Mouse (Mus musculus): Measurements from ENCODE around the gene Ikzf3. TPM values are rescaled to one million over a fixed set of nuclear protein-coding genes. Genes with fewer than 3 reads are reported as not detected.

Ikzf3 gene
- polyA plus RNA-seq, 1 experiment from 2014 or later: 0.13 TPM

DNA sequence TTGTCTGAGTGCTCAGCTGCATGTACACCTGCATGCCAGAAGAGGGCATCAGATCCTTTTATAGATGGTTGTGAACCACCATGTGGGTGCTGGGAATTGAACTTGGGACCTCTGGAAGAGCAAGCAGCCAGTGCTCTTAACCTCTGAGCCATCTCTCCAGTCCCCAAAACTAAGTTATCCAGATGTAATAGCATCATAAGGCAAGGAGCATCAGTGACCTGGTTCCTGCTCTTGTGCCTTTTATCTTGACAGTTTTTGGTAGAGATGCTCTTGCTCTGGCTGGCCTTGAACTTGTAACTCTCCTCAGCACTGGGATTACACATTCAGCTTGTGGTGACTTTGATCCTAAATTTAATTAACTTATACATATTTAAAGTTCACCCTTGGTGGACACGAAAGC is 102.1 kb downstream of the Ikzf3 start:
- no peak overlapping the region for H3K4me2 ChIP-seq
- H3K4me3 ChIP-seq: no peak overlapping the region
- H3K36me3 ChIP-seq: no peaks in the 10 kb centered on the region
- H3K27me3 ChIP-seq (replicated peaks): peaks cover 29% of the 10 kb centered on the region
- no peak overlapping the region for H3K27ac ChIP-seq (replicated peaks)
- H3K9ac ChIP-seq: no peak overlapping the region
- H3K4me1 ChIP-seq: peaks cover 32% of the 10 kb centered on the region
- 91% methylated on average over 1 of the region's 1 CpGs for WGBS
- 0 out of 2 replicates have a peak, but pooled peaks cover 3% of the 10 kb centered on the region for H3K9me3 ChIP-seq
- ATAC-seq (ENCODE audit: extremely low read depth, insufficient number of reproducible peaks, low FRiP score, low TSS enrichment): no peak

DNA sequence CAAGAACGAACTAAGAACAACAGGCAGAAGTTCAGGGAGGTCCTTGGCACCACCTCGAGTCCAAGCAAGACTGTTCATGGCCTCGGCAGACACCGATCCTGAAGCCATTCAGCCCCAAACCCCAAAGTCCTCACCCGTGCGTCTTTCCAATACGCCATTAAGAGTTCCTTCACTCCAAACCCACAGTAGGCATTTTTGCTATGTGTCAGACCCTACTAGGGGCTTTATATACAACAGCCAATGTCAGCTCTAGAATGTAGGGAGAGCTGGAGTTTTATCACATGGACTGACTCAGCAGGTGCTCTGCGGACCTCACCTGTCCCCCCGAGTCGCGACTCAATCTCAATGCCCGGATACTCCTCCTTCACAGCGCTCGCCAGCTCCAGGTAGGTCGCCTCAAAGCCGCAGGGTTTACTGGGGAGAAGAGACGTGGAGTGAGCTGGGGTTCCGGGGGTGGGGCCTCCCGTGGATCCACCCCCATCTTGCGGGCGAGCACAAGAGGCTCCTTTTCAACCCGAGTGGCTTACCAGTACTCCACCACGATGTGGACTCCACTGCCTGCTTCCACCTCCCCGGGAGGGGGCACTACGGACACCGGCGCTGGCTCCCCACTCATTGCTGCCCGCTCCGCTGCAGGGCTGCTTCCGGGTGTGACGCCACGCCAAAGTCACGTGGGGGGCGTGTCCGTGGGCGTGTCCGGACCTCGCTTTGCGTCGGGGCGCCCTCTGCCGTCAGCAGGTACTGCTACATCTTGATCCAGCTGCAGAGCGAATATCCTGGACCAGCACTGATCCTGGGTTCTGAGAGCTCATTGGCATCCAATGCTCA is 107.3 kb downstream of the Ikzf3 start, which contains the start of gene Mien1:
Gene Mien1, minus strand, starts transcription at position 661 of the 828 bp plus-strand sequence.
- Histone ChIP-seq H3K4me1 (peaks cover 17% of the 10 kb centered on the region), H3K27ac (replicated peaks) (peak within 1 kb of the TSS; percentile 71), H3K4me2 (peak within 1 kb of the TSS; percentile 93), H3K27me3 (replicated peaks) (no peaks in the 10 kb centered on the region), H3K9ac (peak within 1 kb of the TSS; percentile 85), H3K4me3 (peak within 1 kb of the TSS; percentile 78), H3K36me3 (peaks cover 41% of the 10 kb centered on the region), H3K9me3 (0 out of 2 replicates have a peak, but pooled peaks cover under 1% of the 10 kb centered on the region)
- ATAC-seq (ENCODE audit: extremely low read depth, insufficient number of reproducible peaks, low FRiP score, low TSS enrichment): peak; percentile 85
- 2% methylated on average over 43 of the region's 43 CpGs for WGBS

DNA sequence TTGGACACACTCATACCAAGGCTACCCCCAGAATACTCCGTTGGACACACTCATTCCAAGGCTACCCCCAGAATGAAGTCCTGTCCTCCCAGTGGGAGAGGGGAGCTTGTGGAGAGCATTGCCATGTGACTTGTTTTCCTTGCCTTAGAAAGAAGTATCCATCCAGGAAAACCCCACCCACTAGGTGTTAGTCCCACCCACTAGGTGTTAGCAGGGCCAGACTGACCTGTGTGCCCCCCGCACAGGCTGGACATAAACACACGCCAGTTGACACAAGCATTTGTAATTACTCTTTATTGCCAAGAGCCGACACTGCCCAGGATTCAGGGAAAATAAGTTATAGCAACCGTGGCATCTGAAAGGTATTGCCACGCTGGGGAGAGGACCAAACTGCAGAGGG is 108.4 kb downstream of the Ikzf3 start:
- no peak overlapping the region for H3K4me3 ChIP-seq
- H3K4me1 ChIP-seq: peaks cover 17% of the 10 kb centered on the region
- no peaks in the 10 kb centered on the region for H3K27me3 ChIP-seq (replicated peaks)
- 0 out of 2 replicates have a peak overlapping the region, but pooled peaks have one; percentile 85 for H3K9ac ChIP-seq
- H3K27ac ChIP-seq (replicated peaks): peak overlapping the region; percentile 71; the same call in 1 of the 2 replicates
- ATAC-seq (ENCODE audit: extremely low read depth, insufficient number of reproducible peaks, low FRiP score, low TSS enrichment): no peak
- no peaks in the 10 kb centered on the region for H3K9me3 ChIP-seq
- peak overlapping the region; percentile 93; the same call in 1 of the 2 replicates for H3K4me2 ChIP-seq
- H3K36me3 ChIP-seq: peaks cover 52% of the 10 kb centered on the region
- 77% methylated on average over 6 of the region's 6 CpGs for WGBS

DNA sequence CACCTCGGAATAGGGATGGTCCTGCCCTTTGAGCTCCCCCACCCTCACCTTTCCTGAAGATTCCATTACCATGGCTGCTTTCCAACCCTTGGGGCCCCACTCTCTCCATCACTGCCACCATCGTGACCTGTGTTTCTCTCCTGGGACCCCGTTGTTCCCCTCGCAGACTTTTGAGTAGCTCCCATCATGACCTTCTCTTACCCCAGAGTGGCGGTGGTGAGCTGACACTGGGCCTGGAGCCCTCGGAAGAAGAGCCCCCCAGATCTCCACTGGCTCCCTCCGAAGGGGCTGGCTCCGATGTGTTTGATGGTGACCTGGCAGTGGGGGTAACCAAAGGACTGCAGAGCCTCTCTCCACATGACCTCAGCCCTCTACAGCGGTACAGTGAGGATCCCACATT is 110.1 kb downstream of the Ikzf3 start:
- H3K4me3 ChIP-seq: no peak overlapping the region
- H3K4me1 ChIP-seq: peaks cover 17% of the 10 kb centered on the region
- peaks cover 69% of the 10 kb centered on the region for H3K36me3 ChIP-seq
- no peaks in the 10 kb centered on the region for H3K27me3 ChIP-seq (replicated peaks)
- ATAC-seq (ENCODE audit: extremely low read depth, insufficient number of reproducible peaks, low FRiP score, low TSS enrichment): no peak
- no peak overlapping the region for H3K9ac ChIP-seq
- H3K9me3 ChIP-seq: no peaks in the 10 kb centered on the region
- WGBS: 83% methylated on average over 9 of the region's 9 CpGs
- H3K4me2 ChIP-seq: no peak overlapping the region
- H3K27ac ChIP-seq (replicated peaks): no peak overlapping the region

DNA sequence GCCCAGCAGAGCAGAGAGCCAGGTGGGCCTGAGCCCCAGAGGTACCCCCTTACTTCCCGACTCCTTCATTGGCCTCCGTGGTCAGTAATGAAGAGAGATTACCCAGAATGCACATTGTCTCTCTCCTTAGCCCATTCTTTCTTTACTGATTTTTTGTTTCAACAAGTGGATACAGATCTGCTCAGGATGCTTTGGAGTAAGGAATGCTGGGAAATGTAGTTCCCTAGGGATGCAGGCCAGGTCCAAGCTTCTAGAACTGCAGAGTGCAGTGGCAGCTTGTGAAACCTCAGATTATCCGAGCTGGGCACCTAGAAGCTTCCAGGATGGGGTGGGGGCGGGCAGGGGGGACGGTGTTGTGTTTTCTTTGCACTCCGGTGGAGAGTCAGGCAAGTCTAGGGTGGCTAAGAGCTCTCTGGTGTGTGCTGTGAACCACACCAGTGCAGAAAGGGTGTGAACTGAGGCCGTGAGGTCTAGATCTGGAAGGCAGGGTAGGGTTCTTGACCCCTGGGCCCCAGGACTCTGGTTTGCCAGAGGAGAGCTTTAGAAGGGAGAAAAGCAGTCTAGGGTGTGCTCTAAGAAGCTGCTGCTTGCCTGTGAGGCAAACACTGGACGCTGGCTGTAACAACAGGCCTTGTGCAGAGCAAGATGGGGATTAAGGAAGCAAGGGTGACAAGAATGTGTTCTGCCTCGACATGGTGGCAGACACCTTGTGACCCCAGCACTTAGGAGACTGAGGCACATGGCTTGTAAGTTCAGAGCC is 113.9 kb downstream of the Ikzf3 start:
- 69% methylated on average over 9 of the region's 9 CpGs for WGBS
- no peak overlapping the region for H3K4me3 ChIP-seq

DNA sequence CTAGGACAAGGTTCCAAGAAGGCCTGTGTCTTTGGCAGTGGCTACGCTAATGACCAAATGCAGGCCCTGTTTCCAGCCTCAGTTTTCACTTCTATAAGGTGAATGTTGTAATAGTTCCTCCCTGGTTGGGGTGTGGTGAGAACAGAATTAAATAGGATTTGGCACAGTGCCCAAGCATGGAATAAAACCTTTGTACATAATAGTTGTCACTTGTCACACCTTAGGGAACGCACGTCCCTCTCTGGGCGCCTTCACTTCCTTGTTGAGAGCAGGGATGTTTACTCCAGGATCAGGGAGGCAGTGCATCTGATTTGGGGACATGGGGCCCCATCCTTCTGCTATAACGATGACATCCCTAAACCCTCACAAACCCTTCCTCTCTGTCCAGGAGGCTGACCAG is 117.4 kb downstream of the Ikzf3 start:
- H3K36me3 ChIP-seq: peaks cover 100% of the 10 kb centered on the region
- H3K9ac ChIP-seq: no peak overlapping the region
- H3K4me2 ChIP-seq: no peak overlapping the region
- H3K27ac ChIP-seq (replicated peaks): no peak overlapping the region
- WGBS: 78% methylated on average over 5 of the region's 5 CpGs
- no peaks in the 10 kb centered on the region for H3K27me3 ChIP-seq (replicated peaks)
- H3K9me3 ChIP-seq: no peaks in the 10 kb centered on the region
- no peak overlapping the region for H3K4me3 ChIP-seq
- H3K4me1 ChIP-seq: no peaks in the 10 kb centered on the region
- no peak for ATAC-seq (ENCODE audit: extremely low read depth, insufficient number of reproducible peaks, low FRiP score, low TSS enrichment)

More for the DNA sequence above, 113.9 kb downstream of the Ikzf3 start:
- Histone ChIP-seq H3K4me2 (no peak overlapping the region), H3K9me3 (no peaks in the 10 kb centered on the region), H3K36me3 (peaks cover 100% of the 10 kb centered on the region), H3K4me1 (no peaks in the 10 kb centered on the region), H3K27ac (replicated peaks) (no peak overlapping the region), H3K9ac (no peak overlapping the region), H3K27me3 (replicated peaks) (no peaks in the 10 kb centered on the region)
- no peak for ATAC-seq (ENCODE audit: extremely low read depth, insufficient number of reproducible peaks, low FRiP score, low TSS enrichment)

DNA sequence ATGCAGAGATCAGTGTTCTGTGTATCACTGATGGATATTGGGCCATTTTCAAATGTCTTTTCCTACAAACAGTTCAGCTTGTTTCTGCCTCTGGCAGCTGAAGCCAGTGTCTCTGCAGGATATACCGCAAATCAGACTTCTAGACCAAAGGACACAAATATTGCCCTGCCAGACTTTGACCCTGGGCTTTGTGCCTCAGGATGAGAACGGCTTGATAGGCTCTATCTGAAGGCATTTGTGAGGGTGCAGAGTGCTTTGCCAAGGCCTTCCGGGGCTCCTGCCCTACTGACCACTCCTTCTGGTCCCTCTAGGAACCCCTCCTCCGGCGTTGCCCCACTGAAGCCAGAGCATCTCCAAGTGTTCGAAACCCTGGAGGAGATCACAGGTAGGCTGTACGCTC is 119.2 kb downstream of the Ikzf3 start:
- Histone ChIP-seq H3K36me3 (peaks cover 100% of the 10 kb centered on the region), H3K27ac (replicated peaks) (no peak overlapping the region), H3K9ac (no peak overlapping the region), H3K4me1 (no peaks in the 10 kb centered on the region), H3K4me2 (no peak overlapping the region), H3K9me3 (no peaks in the 10 kb centered on the region), H3K27me3 (replicated peaks) (no peaks in the 10 kb centered on the region), H3K4me3 (no peak overlapping the region)
- 87% methylated on average over 7 of the region's 7 CpGs for WGBS
- ATAC-seq (ENCODE audit: extremely low read depth, insufficient number of reproducible peaks, low FRiP score, low TSS enrichment): no peak

DNA sequence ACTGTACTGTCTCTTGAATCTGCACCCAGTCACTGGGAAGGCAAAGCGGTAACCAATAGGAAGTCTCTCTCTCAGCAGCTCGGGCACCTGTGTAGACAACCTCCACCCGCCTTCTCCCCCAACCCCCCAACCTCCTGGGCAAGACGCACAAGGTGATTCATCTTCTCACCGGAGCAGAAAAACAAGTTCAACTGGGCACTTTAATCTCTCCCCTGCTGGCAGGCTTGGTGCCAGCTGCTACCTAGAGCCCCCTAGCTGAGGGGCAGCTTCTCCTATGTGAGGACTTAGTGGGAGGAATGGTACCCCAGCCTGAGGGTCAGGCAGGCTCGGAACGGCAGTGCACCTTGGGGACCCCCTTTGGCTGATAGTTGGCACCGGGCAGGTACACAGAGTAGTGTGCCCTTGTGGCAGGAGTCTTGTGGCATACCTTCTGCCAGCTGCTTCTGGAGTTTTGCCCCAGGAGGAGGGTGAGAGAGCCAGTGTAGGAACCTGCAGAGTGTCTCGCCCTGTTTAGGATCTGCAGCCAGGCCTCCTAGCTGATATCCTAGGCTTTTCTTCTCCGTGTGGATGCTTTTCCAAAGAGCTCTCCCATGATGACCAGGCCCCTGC is 126.8 kb downstream of the Ikzf3 start:
- Histone ChIP-seq H3K4me3 (no peak overlapping the region), H3K9me3 (no peaks in the 10 kb centered on the region), H3K27ac (replicated peaks) (peak overlapping the region; percentile 25), H3K4me2 (no peak overlapping the region), H3K4me1 (peaks cover 61% of the 10 kb centered on the region), H3K36me3 (peaks cover 67% of the 10 kb centered on the region), H3K9ac (peak overlapping the region; percentile 9), H3K27me3 (replicated peaks) (no peaks in the 10 kb centered on the region)
- WGBS: 76% methylated on average over 10 of the region's 10 CpGs
- ATAC-seq (ENCODE audit: extremely low read depth, insufficient number of reproducible peaks, low FRiP score, low TSS enrichment): no peak

DNA sequence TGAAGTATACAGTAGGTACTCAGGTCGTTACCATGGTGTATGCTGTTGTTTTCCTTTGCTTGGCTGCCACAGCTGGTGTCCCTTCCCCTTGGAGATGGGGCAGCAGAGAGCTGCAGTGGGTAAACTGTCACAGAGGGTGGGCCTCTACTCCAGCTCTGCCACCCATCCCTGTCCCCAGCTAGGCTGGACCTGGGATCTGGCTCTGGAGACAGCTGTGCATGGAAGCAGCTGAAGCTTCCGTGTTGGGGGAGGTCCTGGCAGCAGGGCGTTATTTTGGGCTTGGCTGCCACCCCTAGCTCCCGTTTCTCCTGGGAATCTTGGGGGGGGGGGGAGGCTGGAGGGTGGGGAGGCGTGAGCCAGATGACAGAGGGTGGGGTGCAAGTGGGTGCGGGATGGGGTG is 127.6 kb downstream of the Ikzf3 start:
- Histone ChIP-seq H3K4me1 (peaks cover 69% of the 10 kb centered on the region), H3K27ac (replicated peaks) (peak overlapping the region; percentile 25; the same call in 1 of the 2 replicates), H3K9ac (peak overlapping the region; percentile 9; the same call in 1 of the 2 replicates), H3K9me3 (no peaks in the 10 kb centered on the region), H3K36me3 (peaks cover 60% of the 10 kb centered on the region), H3K4me2 (no peak overlapping the region), H3K27me3 (replicated peaks) (no peaks in the 10 kb centered on the region), H3K4me3 (no peak overlapping the region)
- 31% methylated on average over 6 of the region's 6 CpGs for WGBS
- no peak for ATAC-seq (ENCODE audit: extremely low read depth, insufficient number of reproducible peaks, low FRiP score, low TSS enrichment)

DNA sequence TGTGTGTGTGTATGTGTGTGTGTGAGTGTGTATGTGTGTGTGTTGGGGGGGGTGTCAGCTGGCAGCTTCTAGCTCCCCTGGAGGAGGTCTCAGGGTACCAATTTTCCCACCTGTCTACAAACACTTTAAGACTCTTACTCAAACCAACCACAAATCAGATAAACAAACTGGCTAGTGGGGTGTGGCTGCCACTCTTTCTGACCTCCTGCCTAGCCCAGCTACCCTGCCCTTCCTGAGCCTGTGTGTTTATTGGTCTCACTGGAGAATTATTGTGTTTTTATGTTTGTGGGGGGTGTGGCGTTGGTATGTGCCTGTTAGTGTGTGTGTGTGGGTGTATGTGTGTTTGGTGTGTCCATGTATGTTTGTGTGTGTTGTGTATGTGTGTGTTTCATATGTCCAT is 128.8 kb downstream of the Ikzf3 start:
- peaks cover 48% of the 10 kb centered on the region for H3K36me3 ChIP-seq
- no peaks in the 10 kb centered on the region for H3K9me3 ChIP-seq
- H3K27ac ChIP-seq (replicated peaks): no peak overlapping the region
- H3K4me2 ChIP-seq: no peak overlapping the region
- no peak overlapping the region for H3K4me3 ChIP-seq
- no peak for ATAC-seq (ENCODE audit: extremely low read depth, insufficient number of reproducible peaks, low FRiP score, low TSS enrichment)
- H3K9ac ChIP-seq: peak overlapping the region; percentile 19; the same call in 1 of the 2 replicates
- H3K27me3 ChIP-seq (replicated peaks): no peaks in the 10 kb centered on the region
- 94% methylated on average over 1 of the region's 1 CpGs for WGBS
- H3K4me1 ChIP-seq: peaks cover 69% of the 10 kb centered on the region

Data from heart, embryonic 13.5 days (tissue).